Mouse (Mus musculus) myocyte (in vitro differentiated cells): ENCODE data around the gene Clec2d.

ENCODE experiments used
- E2F4 ChIP-seq: IDR thresholded peaks from one replicate; pipeline ENCODE4 v1.6.1; 2011; ENCODE audit warnings: mild to moderate bottlenecking, control low read depth, moderate library complexity; ENCODE audit not compliant: insufficient read depth
- MAX ChIP-seq: IDR thresholded peaks from one replicate; pipeline ENCODE4 v1.6.1; 2011; ENCODE audit warnings: low read depth, mild to moderate bottlenecking, control low read depth
- MYOD1 ChIP-seq, 3 experiments: IDR thresholded peaks; one replicate each; pipeline ENCODE4 v1.6.1; 2011; ENCODE audit warnings: control low read depth in 2 of 3, low read depth in 2 of 3, mild to moderate bottlenecking in 2 of 3, moderate library complexity in 1 of 3; ENCODE audit not compliant: insufficient read length in 2 of 3, control insufficient read depth in 1 of 3
- MYOG ChIP-seq, 3 experiments: IDR thresholded peaks; one replicate each; pipeline ENCODE4 v1.6.1; 2011; ENCODE audit warnings: control low read depth in 2 of 3, low read depth in 2 of 3, mild to moderate bottlenecking in 2 of 3; ENCODE audit not compliant: insufficient read length in 2 of 3, control insufficient read depth in 1 of 3, insufficient read depth in 1 of 3
- POLR2A ChIP-seq: IDR thresholded peaks from one replicate; pipeline ENCODE4 v1.6.1; 2011; ENCODE audit warnings: low read depth, mild to moderate bottlenecking, control low read depth, moderate library complexity; ENCODE audit not compliant: insufficient read length
- TCF12 ChIP-seq: IDR thresholded peaks from one replicate; pipeline ENCODE4 v1.6.1; 2011; ENCODE audit warnings: mild to moderate bottlenecking, control low read depth; ENCODE audit not compliant: poor library complexity, insufficient read depth, severe bottlenecking

DNA sequence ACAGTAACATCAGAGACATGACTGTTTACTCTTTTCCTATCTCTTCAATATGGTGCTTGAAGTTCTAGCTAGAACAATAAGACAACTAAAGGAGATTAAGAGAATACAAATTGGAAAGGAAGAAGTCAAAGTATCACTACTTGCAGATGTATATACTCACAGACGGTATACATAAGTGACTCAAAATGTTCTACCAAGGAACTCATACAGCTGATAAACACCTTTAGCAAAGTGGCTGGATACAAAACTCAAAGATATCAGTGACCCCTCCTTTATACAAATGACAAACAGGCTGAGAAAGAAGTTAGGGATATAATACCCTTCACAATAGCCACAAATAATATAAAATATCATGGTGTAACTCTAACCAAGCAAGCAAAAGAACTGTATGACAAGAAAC, 40.6 kb downstream of the Clec2d start:
- TF ChIP-seq POLR2A: no peak
- TF ChIP-seq MAX: no peak
- no peak for TF ChIP-seq E2F4
- TF ChIP-seq TCF12: no peak
- TF ChIP-seq MYOG (IDR thresholded peaks at IDR 0.05; ENCODE audit: control insufficient read depth in 1 of 3, insufficient read depth in 1 of 3, insufficient read length in 2 of 3, low read depth in 2 of 3): no peak
- TF ChIP-seq MYOD1 (IDR thresholded peaks at IDR 0.05; ENCODE audit: control insufficient read depth in 1 of 3, insufficient read length in 2 of 3, low read depth in 2 of 3): no peak
